Mouse (Mus musculus): ENCODE measurements around the gene Hist1h4a.
A peak's percentile ranks its signal among the peaks of the same experiment; 100 is the strongest.

Hist1h4a gene

DNA sequence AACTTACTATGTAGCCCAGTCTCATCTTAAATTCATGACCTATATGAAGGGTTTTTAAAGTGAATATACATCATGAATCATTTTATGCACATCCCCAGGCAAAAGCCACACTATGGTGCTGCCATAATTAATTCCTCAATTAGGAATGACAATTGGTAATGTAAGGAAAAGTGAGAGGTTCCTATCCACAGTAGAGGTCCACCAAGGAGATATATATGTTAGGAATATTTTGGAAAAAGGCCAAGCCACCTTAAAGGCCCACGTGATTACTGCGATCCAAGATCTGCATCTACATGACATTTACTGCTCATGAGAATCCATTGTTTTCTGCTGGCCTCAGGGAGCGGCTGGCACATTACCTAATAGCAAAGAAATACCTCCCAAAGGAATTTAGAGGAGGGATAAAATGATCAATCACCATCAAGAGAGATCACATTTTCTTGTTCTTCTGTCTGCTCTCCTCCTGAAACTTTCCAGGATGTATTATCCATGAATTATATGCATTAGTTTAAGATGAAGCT lies 1.7 kb downstream of the Hist1h4a start:
- no peak for DNase-seq (ENCODE audit: extremely low spot score)

GRCm38 (mm10) chr13:23757921-23758320 lies 3.1 kb downstream of the Hist1h4a start:
- no peak for DNase-seq (ENCODE audit: extremely low spot score)

DNA sequence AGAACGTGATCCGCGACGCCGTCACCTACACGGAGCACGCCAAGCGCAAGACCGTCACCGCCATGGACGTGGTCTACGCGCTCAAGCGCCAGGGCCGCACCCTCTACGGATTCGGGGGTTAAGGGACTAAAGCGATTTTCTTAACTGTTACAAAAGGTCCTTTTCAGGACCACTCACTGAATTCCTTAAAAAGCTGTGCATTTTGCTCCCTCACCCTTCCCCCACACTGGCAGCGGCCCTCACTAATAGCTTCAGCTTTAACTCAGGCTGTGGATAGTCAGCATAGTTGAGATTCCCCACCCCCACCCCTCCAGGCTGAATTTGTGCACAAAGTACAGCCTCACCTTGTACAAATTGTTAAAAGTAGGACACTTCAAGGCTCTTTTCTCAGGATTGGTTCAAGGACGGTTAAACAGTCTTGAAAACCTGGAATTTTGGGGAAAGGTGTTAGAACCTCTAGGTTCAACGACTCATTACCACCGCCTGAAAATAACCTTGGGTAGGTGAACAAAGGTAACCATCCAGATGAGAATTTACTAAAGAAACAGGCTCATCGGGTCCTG lies 3.7 kb downstream of the Hist1h4a start:
- DNase-seq (ENCODE audit: extremely low spot score), result peak; percentile 79

GRCm38 (mm10) chr13:23756790-23757189 lies 4.2 kb downstream of the Hist1h4a start, which contains the start of gene Hist1h4b:
Hist1h4b (plus strand) TSS chr13:23757013.
- peak; percentile 97 for DNase-seq (ENCODE audit: extremely low spot score)

DNA sequence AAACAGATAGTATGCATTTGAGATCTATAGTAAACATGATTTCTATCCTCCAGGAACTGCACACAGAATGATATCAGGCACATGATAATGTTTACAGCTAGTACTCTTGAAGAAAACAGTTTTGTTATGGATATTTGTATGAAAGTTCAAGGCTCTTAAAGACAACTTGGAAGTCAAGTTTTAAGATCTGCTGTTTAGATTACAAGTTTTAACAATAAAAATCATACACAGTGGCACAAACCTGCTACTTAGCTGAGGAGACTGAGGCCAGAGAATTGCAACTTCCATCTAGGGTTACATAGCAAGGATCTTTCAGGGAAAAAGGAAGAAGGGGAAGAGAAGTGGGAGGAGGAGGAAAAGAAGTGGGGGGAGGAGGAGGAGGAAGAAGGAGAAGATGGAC lies 6.0 kb downstream of the Hist1h4a start:
- DNase-seq (ENCODE audit: extremely low spot score), result no peak

- peak; percentile 40 for DNase-seq (ENCODE audit: extremely low spot score)
Measured at GRCm38 (mm10) chr13:23753314-23754078, 7.5 kb downstream of the Hist1h4a start.

- peak; percentile 65 for DNase-seq (ENCODE audit: extremely low spot score)
Measured at GRCm38 (mm10) chr13:23752742-23753172, 8.3 kb downstream of the Hist1h4a start.

- DNase-seq (ENCODE audit: extremely low spot score), result peak; percentile 90
Measured at GRCm38 (mm10) chr13:23752067-23752741, 8.8 kb downstream of the Hist1h4a start, which contains the start of gene Hist1h3b. Hist1h3b (plus strand) TSS chr13:23752267.

DNA sequence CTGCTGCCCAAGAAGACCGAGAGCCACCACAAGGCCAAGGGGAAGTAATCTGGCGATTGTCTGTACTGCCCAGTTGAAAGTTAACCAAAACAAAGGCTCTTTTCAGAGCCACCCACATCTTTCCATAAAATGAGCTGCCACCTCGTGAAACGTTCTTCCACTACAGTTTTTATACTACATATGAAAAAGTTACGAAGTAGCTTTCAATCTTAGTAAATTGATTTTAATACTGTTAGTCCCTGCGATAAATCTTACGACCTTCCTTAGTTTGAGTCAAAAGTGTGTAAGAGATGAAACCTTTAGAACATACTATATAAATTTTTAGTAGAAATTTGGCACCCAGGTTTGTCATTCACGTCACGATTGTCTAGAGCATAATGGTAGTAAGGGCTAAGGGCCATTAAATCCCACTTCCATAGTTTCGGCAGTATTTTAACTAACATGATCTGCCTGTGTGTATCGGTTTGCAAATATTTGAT lies 9.5 kb downstream of the Hist1h4a start:
- DNase-seq (ENCODE audit: extremely low spot score), result peak; percentile 74

- peak; percentile 91 for DNase-seq (ENCODE audit: extremely low spot score)
Measured at GRCm38 (mm10) chr13:23750839-23751477, 10.1 kb downstream of the Hist1h4a start, which contains the start of gene Hist1h2ab. Hist1h2ab (plus strand) TSS chr13:23751126.

GRCm38 (mm10) chr13:23749563-23750121 lies 11.4 kb downstream of the Hist1h4a start:
- no peak for DNase-seq (ENCODE audit: extremely low spot score)

DNA sequence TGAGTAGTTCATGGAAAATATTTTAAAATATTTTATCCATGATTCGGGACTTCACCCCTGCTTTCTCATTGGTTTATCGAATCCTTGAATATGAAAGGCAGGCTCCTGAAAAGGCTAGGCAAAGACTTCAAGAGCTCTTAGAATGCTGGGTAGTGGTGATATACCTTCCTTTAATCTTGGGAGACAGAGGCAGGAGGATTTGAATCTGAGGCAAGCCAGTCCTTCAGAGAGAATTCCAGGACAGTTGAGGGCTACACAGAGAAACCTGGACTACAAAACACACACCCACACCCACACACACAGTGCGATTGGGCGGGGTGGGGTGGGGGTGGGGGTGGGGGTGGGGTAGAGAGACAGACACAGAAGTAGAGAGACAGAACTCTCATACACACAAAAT lies 13.1 kb downstream of the Hist1h4a start:
- peak; percentile 68 for DNase-seq (ENCODE audit: extremely low spot score)

DNA sequence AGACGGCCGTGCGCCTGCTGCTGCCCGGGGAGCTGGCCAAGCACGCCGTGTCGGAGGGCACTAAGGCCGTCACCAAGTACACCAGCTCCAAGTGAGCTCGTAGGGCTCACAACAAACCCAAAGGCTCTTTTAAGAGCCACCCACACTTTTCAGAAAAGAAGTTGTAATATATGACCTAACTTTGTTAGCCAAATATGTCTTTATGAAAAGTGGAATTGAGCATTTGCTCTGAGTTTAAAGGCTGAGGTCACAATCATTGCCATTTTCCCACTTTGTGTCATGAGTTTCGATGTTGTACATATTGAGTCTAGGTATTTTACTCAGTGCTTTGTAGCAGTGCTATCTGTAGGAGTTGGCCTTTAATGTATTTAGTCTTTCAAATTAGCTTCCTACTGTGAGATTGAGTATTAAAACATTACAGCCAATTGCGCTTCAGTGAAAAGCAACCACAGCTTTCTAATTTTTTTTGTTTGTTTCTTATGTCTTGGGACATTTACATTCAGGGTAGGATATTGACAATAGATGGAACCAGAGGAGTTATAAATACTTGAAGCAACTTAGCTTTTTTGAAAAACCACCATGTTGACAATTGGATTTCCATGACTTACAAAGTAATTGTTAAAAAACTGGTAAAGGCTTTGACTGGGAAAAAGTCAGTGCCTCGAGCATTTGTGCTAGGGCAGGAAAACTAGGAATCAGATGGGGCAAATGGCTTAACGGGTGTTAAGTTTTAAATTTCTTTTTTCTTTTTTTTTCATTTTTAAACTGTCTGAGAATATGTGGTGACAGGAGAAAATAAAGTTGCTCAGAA lies 13.7 kb downstream of the Hist1h4a start:
- DNase-seq (ENCODE audit: extremely low spot score), result peak; percentile 72

GRCm38 (mm10) chr13:23746201-23747080 lies 14.6 kb downstream of the Hist1h4a start, which contains the start of gene Hist1h2bb:
Hist1h2bb (plus strand) TSS chr13:23746734.
- DNase-seq (ENCODE audit: extremely low spot score), result peak; percentile 93

GRCm38 (mm10) chr13:23745381-23746161 lies 15.5 kb downstream of the Hist1h4a start, which contains the start of gene Hist1h3c:
Hist1h3c (minus strand) TSS chr13:23745602.
- DNase-seq (ENCODE audit: extremely low spot score), result peak; percentile 91

- DNase-seq (ENCODE audit: extremely low spot score), result peak; percentile 80
Measured at GRCm38 (mm10) chr13:23744421-23745380, 16.3 kb downstream of the Hist1h4a start.

DNA sequence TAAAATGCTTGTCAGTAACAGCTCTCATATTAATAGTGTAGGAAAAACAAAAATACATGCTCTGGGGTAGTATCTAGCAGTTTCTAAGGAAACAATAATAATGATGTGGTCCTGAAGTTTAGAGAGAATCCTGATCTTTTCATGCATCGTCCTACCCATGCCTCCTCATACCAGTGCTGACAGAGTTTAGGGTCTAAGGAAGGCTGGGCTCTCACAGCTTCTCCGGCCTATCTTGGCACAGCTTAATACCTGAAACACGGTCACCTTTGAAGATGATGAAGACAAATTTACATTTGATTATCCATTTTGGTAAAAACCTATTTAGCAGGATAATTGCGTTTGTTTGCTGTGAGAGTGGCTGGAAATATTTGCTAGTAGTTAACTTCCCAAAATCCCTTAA lies 17.1 kb downstream of the Hist1h4a start:
- peak; percentile 62 for DNase-seq (ENCODE audit: extremely low spot score)

All from embryo, embryonic 9.5 days (tissue).